Mouse (Mus musculus): ENCODE results near the gene Chd1.

GRCm38 (mm10) chr17:15741836-15742235, 37.1 kb downstream of the Chd1 start:
- TF ChIP-seq CTCF (IDR thresholded peaks at IDR 0.05; ENCODE audit: control insufficient read depth, insufficient read depth, low read length) = no peak
- no peak for TF ChIP-seq POLR2A (IDR thresholded peaks at IDR 0.05; ENCODE audit: borderline replicate concordance, control insufficient read depth, low read depth, low read length)
